Mouse (Mus musculus): ENCODE measurements around the gene Slc13a4.

Slc13a4 gene

DNA sequence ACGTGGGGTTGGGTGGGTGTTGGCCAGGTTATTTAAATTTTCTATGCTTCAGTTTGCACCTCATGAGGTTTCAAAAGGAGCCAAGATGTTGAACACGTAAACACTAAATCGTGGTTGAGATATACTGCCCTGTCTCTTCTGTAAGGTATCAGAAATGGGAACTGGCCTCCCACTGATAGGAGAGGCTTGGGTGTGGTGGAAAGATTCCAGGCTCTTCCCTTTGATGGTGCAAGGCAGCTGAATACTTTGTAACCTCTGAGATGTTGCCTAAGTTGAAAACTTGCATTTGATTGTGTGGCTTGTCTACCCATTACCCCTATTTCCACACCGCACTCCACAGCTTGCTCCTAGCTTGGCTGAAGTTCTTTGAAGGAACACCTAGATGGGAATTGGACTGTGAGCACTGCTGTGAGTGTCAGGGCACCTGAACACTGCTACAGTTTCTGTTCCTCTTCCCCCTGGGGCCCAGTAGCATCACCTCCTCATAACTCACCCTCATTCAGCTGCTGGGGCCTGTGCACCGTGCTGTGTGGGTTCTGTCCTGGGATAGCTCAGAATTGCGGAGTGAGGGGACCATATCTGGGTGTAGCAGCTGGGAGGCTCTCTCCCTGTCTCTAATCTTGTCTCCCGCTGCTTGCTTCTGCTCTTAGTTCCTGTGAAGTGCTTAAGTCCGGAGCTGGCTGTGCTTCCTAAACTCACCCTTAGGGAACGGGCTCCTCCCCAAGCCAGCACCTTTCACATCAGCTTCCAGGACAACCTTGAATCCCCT is 53.6 kb downstream of the Slc13a4 start:
- no peak for DNase-seq

DNA sequence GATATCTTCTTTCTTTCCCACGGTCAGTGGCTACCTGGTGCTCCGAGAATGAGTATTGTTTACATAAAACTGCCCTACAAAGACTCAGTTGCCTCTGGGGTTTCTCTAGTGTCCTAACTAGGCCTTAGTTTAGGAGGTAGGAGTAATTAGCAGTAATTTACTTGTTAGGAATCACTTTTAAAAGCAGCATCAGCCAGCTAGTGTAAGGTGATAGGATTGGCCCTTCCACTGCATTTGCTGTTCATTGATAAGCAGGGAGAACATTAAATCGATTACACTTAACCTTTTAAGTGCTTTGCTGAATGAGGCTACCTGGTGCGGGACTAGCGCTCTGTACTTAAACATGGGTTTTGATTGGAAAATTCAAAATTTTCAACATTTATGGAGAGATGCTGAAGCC is 54.5 kb downstream of the Slc13a4 start:
- no peak for DNase-seq

DNA sequence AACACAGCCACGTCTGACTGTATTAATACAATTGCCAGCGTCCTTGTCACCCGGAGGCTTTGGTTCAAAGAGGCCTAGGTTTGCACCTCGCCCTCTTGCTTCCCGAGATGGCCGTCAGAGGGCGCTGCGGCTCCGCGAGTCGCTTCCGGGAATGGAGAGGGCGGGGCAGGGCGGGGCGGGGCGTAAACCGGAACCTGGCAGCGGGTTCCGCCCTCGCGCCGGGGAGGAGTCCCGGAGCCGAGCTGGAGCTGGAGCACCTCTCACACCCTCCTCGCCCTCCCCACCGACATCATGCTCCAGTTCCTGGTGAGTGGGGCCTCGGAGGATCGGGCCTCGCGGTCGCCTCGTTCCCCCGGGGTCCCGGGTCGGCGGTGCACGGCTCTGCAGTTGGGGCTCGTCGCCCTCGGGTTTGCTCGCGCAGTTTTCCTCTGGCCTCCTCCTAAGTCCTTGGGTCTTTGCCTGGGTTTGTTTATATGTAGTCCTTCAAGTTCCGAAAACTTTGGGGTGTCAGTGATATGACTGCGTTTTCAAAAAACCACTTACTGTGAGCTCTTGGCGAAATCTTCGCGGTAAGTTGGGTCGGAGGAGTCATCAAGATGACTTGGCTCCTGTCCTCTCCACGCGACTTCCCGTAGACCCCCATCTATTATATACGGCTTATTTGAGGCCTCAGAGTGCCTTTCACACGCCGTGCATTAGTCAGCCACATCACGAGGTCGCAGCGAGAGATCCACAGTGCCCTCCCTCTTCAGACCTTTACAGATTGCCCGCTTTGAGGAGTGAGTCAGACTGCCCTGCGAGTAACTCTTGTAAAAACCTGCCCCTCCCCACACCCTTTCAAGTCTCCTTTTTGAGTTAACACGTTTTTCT is 55.2 kb downstream of the Slc13a4 start:
- DNase-seq, result peak; percentile 89 to 90

DNA sequence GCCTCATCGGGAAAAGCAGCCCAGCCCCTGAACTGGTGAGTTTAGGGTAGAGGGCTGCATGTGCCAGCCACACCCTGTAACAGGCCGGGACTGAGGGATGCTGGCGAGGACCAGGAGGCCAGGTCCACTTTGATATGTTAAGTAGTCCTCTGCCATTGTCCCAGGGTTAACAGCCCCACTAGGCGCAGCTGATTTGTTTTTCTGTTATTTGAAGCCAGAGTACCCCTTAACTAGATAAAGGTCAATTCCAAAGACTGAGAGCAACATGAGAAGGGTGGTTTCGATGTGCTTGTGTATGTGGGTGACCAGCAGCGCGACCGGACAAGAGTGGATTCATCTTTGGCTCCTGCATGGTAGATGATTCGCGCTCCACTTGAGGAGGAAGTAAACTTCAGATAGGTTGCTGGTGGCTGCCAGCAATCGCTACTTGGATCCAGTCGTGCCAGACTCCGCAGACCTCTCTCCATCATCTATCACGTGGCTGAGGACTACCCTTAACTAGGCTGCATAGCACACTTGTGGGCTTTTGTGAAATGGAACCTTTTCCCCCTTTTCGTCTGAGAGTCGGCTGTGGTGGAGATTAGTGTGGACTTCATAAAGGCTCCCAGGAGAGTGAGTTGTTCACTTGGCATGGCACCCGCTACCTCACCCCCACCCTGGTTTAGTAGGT is 56.0 kb downstream of the Slc13a4 start:
- DNase-seq, result peak in 1 of 2 experiments; percentile 14

DNA sequence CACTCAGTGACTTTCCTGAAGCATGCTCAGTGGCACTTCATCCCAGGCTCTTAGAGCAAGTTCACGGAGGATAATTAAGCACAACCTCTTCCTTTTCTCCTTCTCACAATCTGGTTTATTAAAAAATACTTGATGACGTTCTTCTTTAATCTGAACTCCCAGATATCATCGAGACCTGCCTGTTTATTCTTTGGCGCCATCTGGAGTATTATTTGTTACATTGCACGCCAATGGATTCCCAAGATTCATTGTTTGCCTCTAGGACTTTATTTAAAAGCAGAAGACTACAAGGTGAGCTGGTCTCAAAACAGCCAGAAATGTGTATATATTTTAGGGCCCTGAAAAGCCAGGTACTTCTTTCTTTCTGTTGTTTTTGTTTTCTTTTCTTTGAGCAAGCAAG is 62.8 kb downstream of the Slc13a4 start:
- no peak for DNase-seq

DNA sequence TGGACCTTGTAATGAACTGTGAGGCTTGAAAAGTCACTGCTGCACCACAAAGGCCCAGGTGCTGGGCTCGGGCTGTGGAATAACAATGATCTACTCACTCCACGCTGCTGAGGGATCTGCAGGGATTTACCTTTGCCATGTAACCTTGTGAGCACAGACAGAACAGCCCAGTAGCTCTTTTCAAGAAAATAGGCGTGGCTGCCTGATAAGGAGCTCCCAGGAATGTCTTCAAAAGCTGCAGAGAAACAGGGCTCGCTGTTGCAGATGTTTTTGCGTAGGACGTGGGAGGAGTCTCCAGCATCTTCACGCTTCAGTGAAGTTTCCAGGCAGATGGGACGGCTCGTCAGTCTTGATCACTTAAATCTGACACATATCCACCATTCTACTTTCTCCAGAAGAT is 63.9 kb downstream of the Slc13a4 start:
- DNase-seq, result no peak

DNA sequence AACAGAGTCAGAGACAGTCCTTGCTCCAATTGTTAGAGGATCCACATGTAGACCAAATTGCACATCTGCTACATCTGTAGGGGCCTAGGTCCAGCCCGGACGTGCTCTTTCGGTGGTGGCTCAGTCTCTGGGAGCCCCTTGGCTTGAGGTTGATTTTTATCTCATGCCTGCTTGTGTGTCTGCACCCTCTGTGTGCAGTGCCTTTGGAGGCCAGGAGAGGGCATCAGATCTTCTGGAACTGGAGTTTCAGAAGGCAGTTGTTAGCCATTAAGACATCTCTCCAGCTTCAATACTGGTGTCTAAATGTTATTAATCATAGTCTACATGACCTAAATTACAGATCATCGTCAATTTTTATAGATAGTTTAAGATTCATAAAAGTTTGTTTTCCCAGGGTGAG is 64.7 kb downstream of the Slc13a4 start:
- no peak for DNase-seq

DNA sequence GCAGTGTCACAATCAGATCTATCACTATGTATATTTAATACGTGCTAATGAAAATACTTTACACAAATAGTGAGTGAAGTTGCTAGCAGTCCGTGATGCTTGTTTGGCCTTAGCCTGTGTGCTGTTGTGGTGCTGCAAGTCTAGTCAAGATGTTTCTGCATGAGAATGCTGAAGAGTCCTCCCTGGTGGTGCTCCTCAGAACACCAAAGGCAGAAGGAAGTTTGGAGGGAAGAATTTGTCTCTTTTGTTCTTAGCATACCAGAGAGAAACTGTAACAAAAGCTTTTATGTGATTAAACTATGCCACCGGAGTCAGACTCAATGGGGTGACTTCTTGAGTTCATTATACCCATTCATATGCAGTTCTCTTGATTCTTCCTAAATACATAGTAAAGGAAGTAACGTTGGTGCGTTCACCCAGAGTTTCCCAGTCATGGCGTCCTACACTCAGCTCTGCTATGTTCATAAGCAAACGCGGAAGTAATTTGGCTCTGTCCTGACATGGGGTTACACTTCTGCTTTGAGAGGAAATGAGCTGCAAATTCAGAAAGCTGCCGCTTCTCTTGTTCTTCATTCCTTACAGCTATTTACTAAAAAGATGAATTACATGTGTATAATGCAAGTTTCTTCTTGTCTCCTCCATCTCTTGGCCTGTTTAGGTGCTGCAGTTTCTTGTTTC is 71.7 kb downstream of the Slc13a4 start:
- no peak for DNase-seq

DNA sequence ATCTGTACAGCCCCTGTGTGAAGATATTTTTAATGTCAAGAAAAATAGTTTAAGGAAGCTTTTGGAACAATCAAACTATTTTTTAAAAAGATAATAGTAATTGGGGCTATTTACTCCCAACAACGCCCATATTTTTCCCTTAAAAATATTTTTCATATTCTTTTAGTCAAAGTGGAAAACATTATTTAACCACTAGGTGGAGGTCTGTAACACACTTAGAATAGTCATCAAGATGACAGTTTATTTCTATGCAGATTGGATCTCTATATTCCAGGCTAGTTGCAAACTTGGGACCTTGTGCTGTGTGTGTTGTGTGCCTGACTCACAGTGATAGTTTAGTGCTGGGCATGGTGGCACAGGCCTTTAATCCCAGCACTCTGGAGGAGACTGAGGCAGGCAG is 78.5 kb downstream of the Slc13a4 start:
- DNase-seq, result no peak

DNA sequence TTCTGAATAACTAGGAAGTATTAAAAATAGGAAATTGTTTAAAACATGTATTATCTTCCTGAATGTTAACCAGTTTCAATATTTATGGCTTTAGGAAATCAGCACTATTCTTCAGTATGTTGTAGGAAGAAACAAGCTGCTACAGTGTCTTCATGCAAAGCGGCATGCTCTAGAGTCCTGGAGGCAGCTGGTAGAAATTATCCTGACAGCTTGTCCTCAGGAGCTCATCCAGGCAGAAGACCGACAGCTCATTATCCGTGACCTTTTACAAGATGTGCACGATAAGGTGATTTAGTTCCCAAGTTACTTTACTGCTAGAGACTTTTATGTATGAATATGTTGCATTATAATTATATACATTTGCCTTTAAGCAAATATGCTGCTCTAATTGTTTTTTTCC is 82.2 kb downstream of the Slc13a4 start:
- DNase-seq, result no peak

Data from thymus, postnatal 36 days (tissue).